Mouse (Mus musculus) adrenal gland, postnatal 14 days (tissue): ENCODE data around the gene Hist1h1c. TPM values are rescaled to one million over a fixed set of nuclear protein-coding genes. Genes with fewer than 3 reads are reported as not detected.
"Not testable (repeated sequence)": the region's sequence is repeated elsewhere in the genome, so short reads cannot be mapped to it uniquely, and the experiment has no call there.

Source experiments
- DNase-seq: peaks from one replicate; pipeline ENCODE4 v3.0.0; 2021; ENCODE audit warnings: mixed read lengths
- long read RNA-seq, 2 experiments: library from polyadenylated mRNA; stranded (forward); transcript quantifications; one replicate each; pipeline ENCODE4 v2.0.0; 2021
- total RNA-seq: library from RNA; stranded (reverse); gene quantifications from 2 replicates; pipeline ENCODE4 v1.2.3, GENCODE M21; 2021

Hist1h1c gene
- total RNA-seq, result 300 and 304 TPM in 2 replicates
- long read RNA-seq, experiment 1, transcript Hist1h1c-201 (1 exons, 1,560 nt), result major isoform, 63 of 63 reads
- long read RNA-seq, experiment 1, partial matches to known transcripts, result 0 of 63 reads
- long read RNA-seq, experiment 1, other reads (novel, unspliced or antisense), result 0 of 63 reads
- long read RNA-seq, experiment 2, transcript Hist1h1c-201 (1 exons, 1,560 nt), result major isoform, 52 of 52 reads
- long read RNA-seq, experiment 2, partial matches to known transcripts, result 0 of 52 reads
- long read RNA-seq, experiment 2, other reads (novel, unspliced or antisense), result 0 of 52 reads

GRCm38 (mm10) chr13:23738677-23739068, at the start of gene Hist1h1c:
Gene Hist1h1c (plus strand): TSS chr13:23738808.
- DNase-seq, result peak; percentile 96

- no peak for DNase-seq
These were observed 49.7 kb upstream of the Hist1h1c start for GRCm38 (mm10) chr13:23688956-23689355.

GRCm38 (mm10) chr13:23689459-23689858, 49.1 kb upstream of the Hist1h1c start:
- DNase-seq, result no peak

- no peak for DNase-seq
These were observed 44.7 kb upstream of the Hist1h1c start for GRCm38 (mm10) chr13:23693856-23694440.

GRCm38 (mm10) chr13:23694956-23695355, 43.7 kb upstream of the Hist1h1c start:
- no peak for DNase-seq

- DNase-seq, result no peak
These were observed 43.1 kb upstream of the Hist1h1c start, which contains the start of gene Hist1h1t for GRCm38 (mm10) chr13:23695514-23695913. Gene Hist1h1t (plus strand): TSS chr13:23695814.

GRCm38 (mm10) chr13:23696061-23696474, 42.5 kb upstream of the Hist1h1c start:
- peak; percentile 41 for DNase-seq

- DNase-seq, result peak; percentile 77
These were observed 40.9 kb upstream of the Hist1h1c start for GRCm38 (mm10) chr13:23697491-23698299.

GRCm38 (mm10) chr13:23698300-23698693, 40.3 kb upstream of the Hist1h1c start, which contains the start of gene Hist1h4c:
Gene Hist1h4c (minus strand): TSS chr13:23698454.
- peak; percentile 99 for DNase-seq

GRCm38 (mm10) chr13:23698996-23699395, 39.6 kb upstream of the Hist1h1c start:
- DNase-seq, result no peak

- DNase-seq, result no peak
These were observed 38.8 kb upstream of the Hist1h1c start for GRCm38 (mm10) chr13:23699767-23700166.

- peak; percentile 83 for DNase-seq
These were observed 37.7 kb upstream of the Hist1h1c start for GRCm38 (mm10) chr13:23700786-23701520.

- no peak for DNase-seq
These were observed 36.4 kb upstream of the Hist1h1c start for GRCm38 (mm10) chr13:23702220-23702619.

- not testable (repeated sequence) for DNase-seq
These were observed 35.8 kb upstream of the Hist1h1c start for GRCm38 (mm10) chr13:23702801-23703200.

- DNase-seq, result no peak
These were observed 32.8 kb upstream of the Hist1h1c start for GRCm38 (mm10) chr13:23705751-23706356.

- no peak for DNase-seq
These were observed 31.8 kb upstream of the Hist1h1c start for GRCm38 (mm10) chr13:23706771-23707170.

GRCm38 (mm10) chr13:23708041-23708440, 30.6 kb upstream of the Hist1h1c start:
- no peak for DNase-seq

GRCm38 (mm10) chr13:23708654-23709053, 30.0 kb upstream of the Hist1h1c start:
- DNase-seq, result peak; percentile 55

GRCm38 (mm10) chr13:23709714-23710373, 28.8 kb upstream of the Hist1h1c start:
- DNase-seq, result peak; percentile 49

- peak; percentile 84 for DNase-seq
These were observed 28.1 kb upstream of the Hist1h1c start, which contains the start of gene Hfe for GRCm38 (mm10) chr13:23710374-23711089. Gene Hfe (minus strand): TSS chr13:23710854.
